Mouse (Mus musculus) liver, embryonic 14.5 days (tissue): ENCODE measurements around the gene Dennd1a. TPM values are rescaled to one million over a fixed set of nuclear protein-coding genes. Genes with fewer than 3 reads are reported as not detected.

ENCODE experiments used
- ATAC-seq: fragments of 200-750 bp; cut with Nextera tagmentation; 2 replicates; pipeline ENCODE4 v1.8.0; 2017; ENCODE audit warnings: moderate number of reproducible peaks, mild to moderate bottlenecking, moderate library complexity; ENCODE audit not compliant: insufficient read depth
- DNase-seq, 3 experiments: peaks; one replicate each; pipeline ENCODE4 v3.0.0-alpha.2; 2012 to 2013; ENCODE audit warnings: low read depth in 3 of 3, low spot score in 3 of 3
- H3K27ac ChIP-seq: fragments of 300-500 bp; sonication (generic); 2 replicates; pipeline ENCODE4 v1.5.1; 2014; ENCODE audit warnings: moderate library complexity, mild to moderate bottlenecking, control low read depth, inconsistent platforms
- H3K27me3 ChIP-seq: fragments of 300-500 bp; sonication (generic); 2 replicates; pipeline ENCODE4 v1.6.1; 2014; ENCODE audit warnings: mild to moderate bottlenecking, low read length, moderate library complexity; ENCODE audit not compliant: control insufficient read depth, insufficient read depth
- H3K36me3 ChIP-seq: fragments of 300-500 bp; sonication (generic); replicated peaks from 2 replicates; pipeline ENCODE4 v1.6.1; 2014; ENCODE audit warnings: low read depth; ENCODE audit not compliant: control insufficient read depth, insufficient read depth
- H3K4me1 ChIP-seq, 2 experiments: fragments of 200-500 bp in 1 of 2; fragments of 300-500 bp in 1 of 2; sonication (generic) in 1 of 2; replicated peaks; 2 replicates each; pipeline ENCODE4 v1.6.1; 2012 to 2014; ENCODE audit warnings: antibody characterized with exemption in 1 of 2, inconsistent platforms in 1 of 2, low read length in 1 of 2; ENCODE audit not compliant: control insufficient read depth in 2 of 2, insufficient read depth in 2 of 2
- H3K4me2 ChIP-seq: fragments of 300-500 bp; sonication (generic); 2 replicates; pipeline ENCODE4 v1.6.1; 2014; ENCODE audit warnings: low read depth, mild to moderate bottlenecking, control low read depth, moderate library complexity
- H3K4me3 ChIP-seq, 2 experiments: fragments of 200-500 bp in 1 of 2; fragments of 300-500 bp in 1 of 2; sonication (generic) in 1 of 2; 2 replicates each; pipeline ENCODE4 v1.5.1; 2012 to 2014; ENCODE audit warnings: low read depth in 2 of 2, low read length in 2 of 2, mild to moderate bottlenecking in 2 of 2, control low read depth in 1 of 2, inconsistent platforms in 1 of 2, moderate library complexity in 1 of 2; ENCODE audit not compliant: insufficient read depth in 1 of 2
- H3K9ac ChIP-seq: fragments of 300-500 bp; sonication (generic); replicated peaks from 2 replicates; pipeline ENCODE4 v1.6.1; 2014; ENCODE audit warnings: mild to moderate bottlenecking, control low read depth, moderate library complexity
- H3K9me3 ChIP-seq: fragments of 300-500 bp; sonication (generic); 2 replicates; pipeline ENCODE4 v1.6.1; 2016; ENCODE audit warnings: low read length, mixed read lengths; ENCODE audit not compliant: control insufficient read depth
- CTCF ChIP-seq: IDR thresholded peaks from 2 replicates; pipeline ENCODE4 v1.5.1; 2016; ENCODE audit warnings: antibody characterized with exemption, low read depth, control low read depth
- EP300 ChIP-seq: IDR thresholded peaks from 2 replicates; pipeline ENCODE4 v1.6.1; 2016; ENCODE audit warnings: antibody characterized with exemption, low read depth
- WGBS: fragments of 180-500 bp; shearing (Covaris S2); extraction: QIAGEN DNeasy Blood & Tissue Kit; methylation state at CpG from one replicate; pipeline ENCODE4 v1.1.7; 2014; ENCODE audit not compliant: insufficient replicate concordance; 5-methylcytosine and 5-hydroxymethylcytosine counted together
- polyA plus RNA-seq, 2 experiments: library from polyadenylated mRNA; depleted of rRNA in 1 of 2; stranded (reverse) in 1 of 2; unstranded in 1 of 2; fragments of >200 nt; fragmentation: Nextera tagmentation in 1 of 2; extraction: Ambion mirVana in 1 of 2; gene quantifications; 2 replicates each; pipeline versions ENCODE4 v1.2.1 to v1.2.3; 2012 to 2014

Gene Dennd1a
- polyA plus RNA-seq, 2 experiments, result 5.5 to 6.5 TPM

DNA sequence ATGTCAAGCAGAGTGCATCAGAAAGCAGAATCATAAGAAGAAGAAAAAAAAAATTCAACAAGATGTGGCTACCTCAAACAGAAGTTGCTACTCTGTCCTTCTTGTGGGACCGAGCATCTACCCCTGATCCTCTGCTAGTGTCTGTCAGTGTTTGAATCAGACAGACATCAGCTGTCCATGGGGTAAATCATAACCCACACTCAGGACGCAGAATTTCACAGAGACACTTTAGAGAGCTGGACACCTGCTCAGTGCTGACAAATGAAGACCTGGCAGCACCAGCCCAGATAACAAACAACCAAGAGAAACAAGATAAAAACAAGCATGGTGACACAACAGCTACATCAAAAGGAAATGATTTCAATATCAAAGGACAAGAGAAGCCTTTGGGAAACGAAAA, 222.9 kb downstream of the Dennd1a start:
- no peak overlapping the region for H3K4me3 ChIP-seq
- 45% methylated on average over 3 of the region's 3 CpGs for WGBS
- no peaks in the 10 kb centered on the region for H3K9me3 ChIP-seq
- no peak for TF ChIP-seq CTCF
- no peak for TF ChIP-seq EP300
- H3K4me1 ChIP-seq, result peaks cover 0 to 10% of the 10 kb centered on the region in 2 experiments; a peak in 2 of 4 replicates
- H3K27ac ChIP-seq, result no peak overlapping the region
- H3K36me3 ChIP-seq, result no peaks in the 10 kb centered on the region
- ATAC-seq (no peak), DNase-seq (no peak)
- H3K4me2 ChIP-seq, result no peak overlapping the region
- H3K9ac ChIP-seq, result no peak overlapping the region
- H3K27me3 ChIP-seq, result no peaks in the 10 kb centered on the region

DNA sequence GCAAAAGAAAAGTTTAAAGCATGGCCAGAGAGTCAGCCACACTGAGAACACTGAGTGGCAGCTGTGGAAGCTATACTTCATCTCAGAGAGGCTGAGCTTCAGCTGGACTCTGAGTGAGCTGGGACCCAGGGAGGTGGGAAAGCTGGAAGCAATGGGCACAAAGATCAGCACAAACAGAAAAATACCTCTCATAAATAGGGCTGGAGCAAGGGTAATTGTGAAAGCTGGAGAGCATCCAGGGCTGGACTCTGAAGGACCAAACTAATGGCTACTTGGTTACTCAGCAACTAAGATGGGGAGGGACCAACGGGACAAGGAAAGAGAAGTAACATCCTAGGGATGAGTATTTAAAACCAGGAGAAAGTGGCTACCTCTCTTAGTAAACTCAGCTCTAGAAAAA, 225.0 kb downstream of the Dennd1a start:
- H3K4me2 ChIP-seq, result no peak overlapping the region
- H3K4me1 ChIP-seq, result peaks cover 0 to 6% of the 10 kb centered on the region in 2 experiments; a peak in 1 of 4 replicates
- H3K9me3 ChIP-seq, result no peaks in the 10 kb centered on the region
- H3K9ac ChIP-seq, result no peak overlapping the region
- ATAC-seq, result no peak
- no peaks in the 10 kb centered on the region for H3K27me3 ChIP-seq
- no peak for DNase-seq
- H3K36me3 ChIP-seq, result no peaks in the 10 kb centered on the region
- no peak for TF ChIP-seq CTCF
- TF ChIP-seq EP300, result no peak
- H3K4me3 ChIP-seq, result no peak overlapping the region
- WGBS, result 69% methylated on average over 1 of the region's 1 CpGs
- H3K27ac ChIP-seq, result no peak overlapping the region

DNA sequence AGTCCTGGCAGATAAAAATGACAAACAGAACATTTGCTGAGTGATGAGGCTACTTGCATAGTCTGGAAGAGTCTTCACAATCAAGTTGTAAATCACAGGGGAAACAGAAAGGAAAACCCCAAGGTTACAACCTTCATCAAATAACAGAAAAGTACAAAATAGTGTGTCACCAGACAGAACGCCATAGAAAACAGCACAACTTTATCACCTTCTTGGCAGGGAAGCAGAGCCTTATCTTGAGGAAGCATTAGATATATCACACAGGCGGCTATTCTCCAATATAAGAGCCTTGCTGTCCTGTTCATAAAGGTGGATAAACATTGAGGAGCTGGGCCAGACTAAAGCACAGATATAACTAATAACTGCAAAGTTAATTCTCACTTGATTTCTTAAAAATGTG, 225.7 kb downstream of the Dennd1a start:
- Histone ChIP-seq H3K4me1 (peaks cover 0 to 6% of the 10 kb centered on the region in 2 experiments; a peak in 1 of 4 replicates), H3K4me3 (no peak overlapping the region), H3K4me2 (no peak overlapping the region), H3K9me3 (no peaks in the 10 kb centered on the region), H3K36me3 (no peaks in the 10 kb centered on the region), H3K9ac (no peak overlapping the region), H3K27ac (no peak overlapping the region), H3K27me3 (no peaks in the 10 kb centered on the region)
- no peak for TF ChIP-seq CTCF
- peak; percentile 34; the same call in 1 of the 2 replicates for TF ChIP-seq EP300
- no peak for ATAC-seq
- peak in 2 of 3 experiments; percentile 9 to 13 for DNase-seq
- WGBS, result 6% methylated on average over 2 of the region's 2 CpGs

DNA sequence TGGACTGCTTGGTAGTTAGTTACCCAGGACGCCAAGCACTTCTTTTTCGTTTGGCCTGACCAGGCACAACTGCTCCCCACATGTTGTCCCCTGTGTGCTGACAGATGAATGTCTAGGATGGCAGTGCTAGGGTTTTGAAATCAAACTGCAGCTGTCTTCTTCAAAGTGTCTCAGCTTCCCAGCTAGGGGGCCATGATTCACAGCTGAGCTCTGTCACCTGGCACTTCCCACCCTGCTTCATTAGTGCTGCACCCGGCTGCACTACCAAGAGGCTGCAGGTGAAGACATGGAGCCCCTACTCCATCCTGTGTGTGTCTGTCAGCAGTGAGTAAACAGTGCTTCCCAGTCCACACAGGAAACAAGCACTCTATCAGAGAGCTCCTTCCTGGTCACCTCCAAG, 234.8 kb downstream of the Dennd1a start:
- no peak for ATAC-seq
- no peak overlapping the region for H3K27ac ChIP-seq
- DNase-seq, result no peak
- no peak overlapping the region for H3K9ac ChIP-seq
- no peaks in the 10 kb centered on the region for H3K27me3 ChIP-seq
- no peaks in the 10 kb centered on the region for H3K36me3 ChIP-seq
- no peak overlapping the region for H3K4me2 ChIP-seq
- no peak for TF ChIP-seq EP300
- no peak for TF ChIP-seq CTCF
- H3K4me1 ChIP-seq, result peaks cover 7 to 12% of the 10 kb centered on the region in 2 experiments
- H3K9me3 ChIP-seq, result no peaks in the 10 kb centered on the region
- WGBS, result 62% methylated on average over 3 of the region's 3 CpGs
- no peak overlapping the region for H3K4me3 ChIP-seq

DNA sequence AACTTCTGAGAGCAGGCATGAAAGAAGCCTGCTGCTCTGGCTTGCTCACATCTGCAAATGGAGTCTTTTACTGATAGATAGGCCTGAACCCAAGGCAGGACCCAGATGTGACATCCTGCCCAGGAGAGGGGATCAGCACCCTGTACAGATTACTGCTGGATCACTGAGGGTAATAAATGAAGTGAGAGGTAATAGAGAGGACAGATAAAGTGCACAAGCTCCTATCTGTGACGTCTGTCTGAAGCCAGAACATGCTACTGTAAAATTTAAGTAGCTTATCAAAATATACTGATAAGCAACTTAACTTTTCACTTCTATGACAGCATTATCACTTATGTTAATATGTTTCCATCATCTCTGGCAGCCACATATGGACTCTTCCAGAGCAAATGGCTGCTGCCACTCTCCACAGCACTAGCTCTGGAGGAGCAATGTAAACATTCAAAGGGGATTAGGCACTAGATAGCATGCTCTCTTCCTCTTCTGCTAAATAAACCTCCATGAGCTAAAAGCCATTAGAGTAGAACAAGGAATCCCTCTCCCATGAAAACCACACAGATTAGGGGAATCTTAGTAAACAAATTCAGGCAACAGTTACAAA, 235.6 kb downstream of the Dennd1a start:
- Histone ChIP-seq H3K9me3 (no peaks in the 10 kb centered on the region), H3K4me3 (no peak overlapping the region), H3K9ac (no peak overlapping the region), H3K4me2 (no peak overlapping the region), H3K27me3 (no peaks in the 10 kb centered on the region), H3K4me1 (peaks cover 7 to 12% of the 10 kb centered on the region in 2 experiments), H3K36me3 (no peaks in the 10 kb centered on the region), H3K27ac (no peak overlapping the region)
- WGBS, result 0% methylated on average over 1 of the region's 1 CpGs
- no peak for TF ChIP-seq EP300
- no peak for TF ChIP-seq CTCF
- ATAC-seq, result no peak
- DNase-seq, result no peak
